Mouse (Mus musculus): ENCODE measurements around the gene Zrsr1. TPM values are rescaled to one million over a fixed set of nuclear protein-coding genes. Genes with fewer than 3 reads are reported as not detected.

The Zrsr1 gene
- polyA plus RNA-seq, 1 experiment: 5.9 TPM

DNA sequence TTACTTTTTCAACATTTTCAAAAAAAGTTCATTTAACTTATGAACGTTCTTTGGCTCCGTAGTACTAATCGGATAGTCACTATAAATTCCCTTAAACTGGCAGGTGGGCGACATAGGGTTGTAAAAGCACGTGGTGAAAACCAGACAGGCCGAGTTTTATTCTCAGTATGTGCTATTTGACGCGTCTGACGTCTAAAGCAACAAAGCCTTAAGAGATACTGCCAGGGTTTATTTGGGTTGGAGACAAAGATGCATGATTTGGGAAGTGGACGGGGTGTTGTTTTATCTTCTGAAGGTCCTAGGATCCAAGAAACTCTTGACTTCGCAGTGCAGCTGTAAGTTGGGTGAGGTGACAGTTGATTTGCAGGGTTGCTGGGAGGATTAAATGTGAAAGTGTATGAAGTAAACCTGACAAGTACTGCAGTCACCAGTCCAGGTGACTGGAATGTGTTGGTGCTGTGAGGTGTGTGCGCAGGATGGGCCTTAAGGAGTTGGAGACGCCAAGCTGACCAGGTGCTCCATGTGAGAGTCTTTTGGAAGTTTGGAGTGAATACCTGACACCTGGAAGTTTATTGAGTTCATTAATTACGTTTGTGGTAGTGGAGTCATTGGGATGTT lies 19.5 kb downstream of the Zrsr1 start:
- no peak for DNase-seq
- H3K27me3 ChIP-seq (replicated peaks; ENCODE audit: control insufficient read depth, insufficient read depth, low read length): no peaks in the 10 kb centered on the region
- peak overlapping the region; percentile 99 for H3K4me3 ChIP-seq (ENCODE audit: insufficient read depth, low read depth, low read length)
- peaks cover 14% of the 10 kb centered on the region for H3K4me1 ChIP-seq (ENCODE audit: control insufficient read depth, insufficient read depth, low read length)
- no peak overlapping the region for H3K27ac ChIP-seq (ENCODE audit: insufficient read depth, low read depth, low read length)
- peaks cover 10% of the 10 kb centered on the region for H3K36me3 ChIP-seq (ENCODE audit: control insufficient read depth, insufficient read depth, low read length)
- TF ChIP-seq POLR2A (IDR thresholded peaks at IDR 0.05; ENCODE audit: low read depth, low read length) (no peak), CTCF (conservative IDR thresholded peaks at IDR 0.05; ENCODE audit: insufficient read depth, insufficient read length, low read depth, low read length) (no peak)
- 6% methylated on average over 14 of the region's 14 CpGs for WGBS

DNA sequence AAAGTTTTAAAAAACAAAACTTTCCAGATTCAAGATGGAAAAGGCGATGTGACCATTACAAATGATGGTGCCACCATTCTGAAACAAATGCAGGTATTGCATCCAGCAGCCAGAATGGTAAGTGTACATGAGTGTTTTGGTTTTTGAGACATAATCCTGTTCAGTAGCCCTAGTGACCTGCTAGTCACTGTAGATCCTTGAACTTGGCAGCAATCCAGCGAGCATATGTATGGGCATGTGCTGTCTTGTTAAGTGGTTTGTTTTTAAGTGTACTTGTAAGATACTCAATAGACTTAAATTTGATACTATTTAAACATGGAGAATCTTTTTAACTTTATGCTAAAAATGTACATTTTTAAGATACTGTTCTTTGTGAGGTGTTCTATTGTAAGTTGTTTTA lies 22.5 kb downstream of the Zrsr1 start:
- Histone ChIP-seq H3K36me3 (ENCODE audit: control insufficient read depth, insufficient read depth, low read length) (peaks cover 10% of the 10 kb centered on the region), H3K4me1 (ENCODE audit: control insufficient read depth, insufficient read depth, low read length) (peaks cover 14% of the 10 kb centered on the region), H3K27me3 (replicated peaks; ENCODE audit: control insufficient read depth, insufficient read depth, low read length) (no peaks in the 10 kb centered on the region), H3K27ac (ENCODE audit: insufficient read depth, low read depth, low read length) (no peak overlapping the region), H3K4me3 (ENCODE audit: insufficient read depth, low read depth, low read length) (no peak overlapping the region)
- TF ChIP-seq CTCF (conservative IDR thresholded peaks at IDR 0.05; ENCODE audit: insufficient read depth, insufficient read length, low read depth, low read length) (no peak), POLR2A (IDR thresholded peaks at IDR 0.05; ENCODE audit: low read depth, low read length) (no peak)
- DNase-seq: no peak
- 82% methylated on average over 2 of the region's 2 CpGs for WGBS

DNA sequence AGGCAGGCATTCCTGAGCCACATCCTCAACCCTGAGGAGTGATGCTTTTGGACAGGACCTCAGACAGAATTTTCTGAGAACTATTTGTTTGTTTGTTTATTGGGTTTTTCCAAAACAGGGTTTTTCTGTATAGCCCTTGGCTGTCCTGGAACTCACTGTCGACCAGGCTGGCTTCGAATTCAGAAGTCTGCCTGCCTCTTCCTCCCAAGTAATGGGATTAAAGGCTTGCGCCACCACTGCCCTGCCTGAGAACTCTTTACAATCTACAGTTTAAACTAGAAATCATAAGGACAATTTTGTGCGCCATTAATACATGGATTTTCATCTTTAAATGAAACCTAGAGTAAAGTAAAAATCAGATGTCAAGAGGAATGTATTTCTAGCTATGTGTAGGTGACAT lies 23.7 kb downstream of the Zrsr1 start:
- Histone ChIP-seq H3K4me3 (ENCODE audit: insufficient read depth, low read depth, low read length) (no peak overlapping the region), H3K27ac (ENCODE audit: insufficient read depth, low read depth, low read length) (no peak overlapping the region), H3K36me3 (ENCODE audit: control insufficient read depth, insufficient read depth, low read length) (peaks cover 13% of the 10 kb centered on the region), H3K4me1 (ENCODE audit: control insufficient read depth, insufficient read depth, low read length) (peaks cover 11% of the 10 kb centered on the region), H3K27me3 (replicated peaks; ENCODE audit: control insufficient read depth, insufficient read depth, low read length) (no peaks in the 10 kb centered on the region)
- WGBS: 96% methylated on average over 4 of the region's 4 CpGs
- DNase-seq: no peak
- TF ChIP-seq CTCF (conservative IDR thresholded peaks at IDR 0.05; ENCODE audit: insufficient read depth, insufficient read length, low read depth, low read length) (no peak), POLR2A (IDR thresholded peaks at IDR 0.05; ENCODE audit: low read depth, low read length) (no peak)

DNA sequence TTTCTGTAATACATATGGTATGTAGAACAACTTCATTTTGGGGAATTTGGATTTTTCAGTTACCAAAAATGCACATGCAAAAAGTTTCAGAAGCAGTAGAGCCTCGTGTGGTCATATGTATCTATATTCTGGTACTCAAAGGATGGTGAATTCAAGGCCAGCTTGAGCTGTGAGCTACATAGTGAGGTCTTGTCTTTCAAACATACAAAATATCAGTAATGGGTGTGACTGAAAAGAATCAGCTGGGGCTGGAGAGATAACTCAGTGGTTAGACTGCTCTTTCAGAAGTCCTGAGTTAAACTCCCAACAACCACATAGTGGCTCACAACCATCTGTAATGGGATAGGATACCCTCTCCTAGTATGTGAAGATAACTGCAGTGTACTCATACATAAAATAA lies 26.5 kb downstream of the Zrsr1 start:
- DNase-seq: no peak
- 82% methylated on average over 1 of the region's 1 CpGs for WGBS
- Histone ChIP-seq H3K4me1 (ENCODE audit: control insufficient read depth, insufficient read depth, low read length) (no peaks in the 10 kb centered on the region; the same call in 1 of the 2 replicates), H3K4me3 (ENCODE audit: insufficient read depth, low read depth, low read length) (no peak overlapping the region), H3K27me3 (replicated peaks; ENCODE audit: control insufficient read depth, insufficient read depth, low read length) (no peaks in the 10 kb centered on the region), H3K36me3 (ENCODE audit: control insufficient read depth, insufficient read depth, low read length) (peaks cover 22% of the 10 kb centered on the region), H3K27ac (ENCODE audit: insufficient read depth, low read depth, low read length) (no peak overlapping the region)
- TF ChIP-seq POLR2A (IDR thresholded peaks at IDR 0.05; ENCODE audit: low read depth, low read length): no peak
- TF ChIP-seq CTCF (conservative IDR thresholded peaks at IDR 0.05; ENCODE audit: insufficient read depth, insufficient read length, low read depth, low read length): no peak

DNA sequence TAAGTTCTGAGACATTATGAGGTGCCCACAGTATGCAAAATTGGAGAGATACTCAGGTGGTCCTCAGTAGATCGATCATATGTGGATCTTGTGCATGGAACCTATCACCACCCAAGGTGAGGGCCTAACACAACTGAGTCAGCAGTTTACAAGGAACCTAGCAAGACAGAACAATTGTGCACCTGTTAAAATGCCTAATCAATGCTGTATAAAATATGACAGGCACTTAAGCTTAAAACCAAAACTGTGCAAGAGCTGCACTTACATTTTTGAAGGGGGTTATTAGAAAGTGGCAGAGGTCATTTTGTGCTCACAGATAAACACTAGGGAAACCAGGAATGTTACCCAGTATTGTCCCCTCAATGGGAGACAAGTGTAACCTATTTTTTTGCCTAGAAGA lies 33.5 kb downstream of the Zrsr1 start:
- DNase-seq: no peak
- Histone ChIP-seq H3K27me3 (replicated peaks; ENCODE audit: control insufficient read depth, insufficient read depth, low read length) (no peaks in the 10 kb centered on the region), H3K36me3 (ENCODE audit: control insufficient read depth, insufficient read depth, low read length) (peaks cover 16% of the 10 kb centered on the region), H3K4me3 (ENCODE audit: insufficient read depth, low read depth, low read length) (no peak overlapping the region), H3K27ac (ENCODE audit: insufficient read depth, low read depth, low read length) (no peak overlapping the region), H3K4me1 (ENCODE audit: control insufficient read depth, insufficient read depth, low read length) (peaks cover 4% of the 10 kb centered on the region; the same call in 1 of the 2 replicates)
- 90% methylated on average over 1 of the region's 1 CpGs for WGBS
- TF ChIP-seq POLR2A (IDR thresholded peaks at IDR 0.05; ENCODE audit: low read depth, low read length): no peak
- TF ChIP-seq CTCF (conservative IDR thresholded peaks at IDR 0.05; ENCODE audit: insufficient read depth, insufficient read length, low read depth, low read length): no peak

DNA sequence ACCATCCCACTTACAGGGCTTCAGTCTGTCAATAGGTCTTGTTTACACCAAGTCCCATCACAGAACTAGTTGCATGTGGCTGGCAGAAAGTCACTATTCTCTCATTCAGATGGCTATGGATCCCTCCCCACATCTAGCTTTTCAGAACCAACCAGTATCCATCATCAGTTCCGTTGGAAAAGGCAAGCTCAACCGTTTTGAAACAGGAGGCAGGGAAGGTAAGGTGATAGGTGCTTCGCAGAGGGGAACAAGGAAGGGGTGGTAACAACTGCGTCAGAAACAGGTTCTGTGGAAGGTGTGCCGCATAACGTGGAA lies 35.3 kb downstream of the Zrsr1 start:
- Histone ChIP-seq H3K36me3 (ENCODE audit: control insufficient read depth, insufficient read depth, low read length) (peaks cover 12% of the 10 kb centered on the region), H3K4me1 (ENCODE audit: control insufficient read depth, insufficient read depth, low read length) (peaks cover 4% of the 10 kb centered on the region; the same call in 1 of the 2 replicates), H3K27me3 (replicated peaks; ENCODE audit: control insufficient read depth, insufficient read depth, low read length) (no peaks in the 10 kb centered on the region), H3K4me3 (ENCODE audit: insufficient read depth, low read depth, low read length) (peak overlapping the region; percentile 37), H3K27ac (ENCODE audit: insufficient read depth, low read depth, low read length) (no peak overlapping the region)
- DNase-seq: no peak
- TF ChIP-seq CTCF (conservative IDR thresholded peaks at IDR 0.05; ENCODE audit: insufficient read depth, insufficient read length, low read depth, low read length) (no peak), POLR2A (IDR thresholded peaks at IDR 0.05; ENCODE audit: low read depth, low read length) (no peak)
- 6% methylated on average over 6 of the region's 6 CpGs for WGBS

DNA sequence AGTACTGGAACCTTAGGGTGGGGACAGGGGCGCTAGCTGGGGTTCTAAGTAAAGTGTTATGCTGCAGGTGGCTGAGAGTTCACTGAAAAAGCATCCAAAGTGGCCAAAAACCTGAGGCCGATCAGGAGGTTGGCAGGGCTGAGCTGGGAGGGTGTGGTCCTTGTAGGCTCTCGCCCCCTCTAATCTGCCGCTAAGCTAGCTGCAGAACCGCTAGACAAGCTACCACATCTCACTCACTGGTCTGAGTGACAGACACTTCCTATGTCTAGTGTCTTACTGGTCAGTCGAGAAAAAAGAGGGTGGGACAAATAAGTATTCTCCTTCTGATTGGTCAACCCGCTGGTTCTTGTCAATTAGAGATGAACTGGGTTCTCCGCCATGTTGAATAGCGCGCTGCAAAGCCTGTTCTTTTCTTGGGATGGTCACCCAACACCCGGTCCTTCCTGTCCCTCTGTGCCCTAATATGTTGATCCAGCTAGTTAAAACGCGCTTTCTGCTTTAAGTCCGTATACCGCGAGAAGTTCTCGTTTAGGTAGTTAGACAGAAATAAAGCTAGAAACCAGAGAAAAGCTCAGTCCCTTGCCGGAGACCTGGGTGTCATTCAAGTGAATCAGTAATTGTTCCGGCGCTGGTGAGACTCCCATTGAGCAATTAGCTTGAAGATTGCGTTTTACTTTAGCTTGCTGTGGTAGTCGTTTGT lies 35.8 kb downstream of the Zrsr1 start, which contains the start of gene Fam161a:
TSS of gene Fam161a (plus strand) at position 51 of the 700 bp plus-strand sequence.
- under 1% methylated on average over 22 of the region's 22 CpGs for WGBS
- Histone ChIP-seq H3K27me3 (replicated peaks; ENCODE audit: control insufficient read depth, insufficient read depth, low read length) (no peaks in the 10 kb centered on the region), H3K27ac (ENCODE audit: insufficient read depth, low read depth, low read length) (peak within 1 kb of the TSS; percentile 77), H3K36me3 (ENCODE audit: control insufficient read depth, insufficient read depth, low read length) (peaks cover 8% of the 10 kb centered on the region), H3K4me3 (ENCODE audit: insufficient read depth, low read depth, low read length) (peak within 1 kb of the TSS; percentile 82), H3K4me1 (ENCODE audit: control insufficient read depth, insufficient read depth, low read length) (peaks cover 4% of the 10 kb centered on the region; the same call in 1 of the 2 replicates)
- DNase-seq: peak; percentile 96
- TF ChIP-seq CTCF (conservative IDR thresholded peaks at IDR 0.05; ENCODE audit: insufficient read depth, insufficient read length, low read depth, low read length) (no peak), POLR2A (IDR thresholded peaks at IDR 0.05; ENCODE audit: low read depth, low read length) (no peak)

All from kidney, adult 2 months (tissue).